Mouse (Mus musculus) midbrain, postnatal 0 days (tissue): Measurements from ENCODE around the gene Rreb1. TPM values are rescaled to one million over a fixed set of nuclear protein-coding genes. Genes with fewer than 3 reads are reported as not detected.

ENCODE experiments used
- ATAC-seq: fragments of 200-750 bp; cut with Nextera tagmentation; 2 replicates; pipeline ENCODE4 v1.8.0; 2017; ENCODE audit warnings: moderate number of reproducible peaks, mild to moderate bottlenecking, moderate TSS enrichment, moderate library complexity; ENCODE audit not compliant: low FRiP score
- DNase-seq: peaks from one replicate; pipeline ENCODE4 v3.0.0-alpha.2; 2015; ENCODE audit warnings: low spot score
- H3K27ac ChIP-seq: fragments of 300-500 bp; sonication (generic); 2 replicates; pipeline ENCODE4 v1.5.1; 2014; ENCODE audit warnings: low read depth, mild to moderate bottlenecking, low read length, mixed read lengths
- H3K27me3 ChIP-seq: fragments of 300-500 bp; sonication (generic); 2 replicates; pipeline ENCODE4 v1.6.1; 2014; ENCODE audit warnings: low read length, control low read depth, mixed read lengths; ENCODE audit not compliant: insufficient read depth
- H3K36me3 ChIP-seq: fragments of 300-500 bp; sonication (generic); 2 replicates; pipeline ENCODE4 v1.6.1; 2014; ENCODE audit warnings: low read length, control low read depth, mixed read lengths; ENCODE audit not compliant: insufficient read depth
- H3K4me1 ChIP-seq: fragments of 300-500 bp; sonication (generic); 2 replicates; pipeline ENCODE4 v1.6.1; 2014; ENCODE audit warnings: mild to moderate bottlenecking, control low read depth, antibody characterized with exemption, low read length, mixed read lengths; ENCODE audit not compliant: insufficient read depth
- H3K4me2 ChIP-seq: fragments of 300-500 bp; sonication (generic); 2 replicates; pipeline ENCODE4 v1.6.1; 2014; ENCODE audit warnings: low read depth, mild to moderate bottlenecking, low read length, mixed read lengths; ENCODE audit not compliant: poor library complexity, severe bottlenecking
- H3K4me3 ChIP-seq: fragments of 300-500 bp; sonication (generic); 2 replicates; pipeline ENCODE4 v1.5.1; 2014; ENCODE audit warnings: low read depth, mild to moderate bottlenecking, low read length, moderate library complexity
- H3K9ac ChIP-seq: fragments of 300-500 bp; sonication (generic); replicated peaks from 2 replicates; pipeline ENCODE4 v1.6.1; 2014; ENCODE audit warnings: mild to moderate bottlenecking, low read length, moderate library complexity, mixed read lengths; ENCODE audit not compliant: poor library complexity, severe bottlenecking
- H3K9me3 ChIP-seq: fragments of 300-500 bp; sonication (generic); 2 replicates; pipeline ENCODE4 v1.6.1; 2016; ENCODE audit warnings: low read length, control low read depth
- CTCF ChIP-seq: IDR thresholded peaks from 2 replicates; pipeline ENCODE4 v1.5.1; 2016; ENCODE audit warnings: antibody characterized with exemption, mild to moderate bottlenecking
- WGBS: fragments of 180-500 bp; shearing (Covaris S2); extraction: QIAGEN DNeasy Blood & Tissue Kit; methylation state at CpG from one replicate; pipeline ENCODE4 v1.1.7; 2014; 5-methylcytosine and 5-hydroxymethylcytosine counted together
- polyA plus RNA-seq: library from polyadenylated mRNA; unstranded; fragments of >200 nt; fragmentation: Nextera tagmentation; extraction: Ambion mirVana; gene quantifications from 2 replicates; pipeline ENCODE4 v1.2.1, GENCODE M21; 2015
- total RNA-seq: library from RNA; depleted of rRNA; stranded (reverse); fragments of >200 nt; gene quantifications from 2 replicates; pipeline ENCODE4 v1.2.3, GENCODE M21; 2014

Gene Rreb1
- total and polyA plus RNA-seq, 2 experiments from 2014 or later = 2.0 to 4.3 TPM

GRCm38 (mm10) chr13:37967052-37967437 is 188.8 kb downstream of the Rreb1 start:
- no peaks in the 10 kb centered on the region for H3K27me3 ChIP-seq
- no peak overlapping the region for H3K4me3 ChIP-seq
- ATAC-seq = no peak
- no peak overlapping the region for H3K4me2 ChIP-seq
- no peak for TF ChIP-seq CTCF
- H3K9ac ChIP-seq = no peak overlapping the region
- 45% methylated on average over 12 of the region's 12 CpGs for whole genome bisulfite sequencing
- peak; percentile 40 for DNase-seq
- H3K4me1 ChIP-seq = no peaks in the 10 kb centered on the region
- H3K27ac ChIP-seq = no peak overlapping the region
- H3K36me3 ChIP-seq = no peaks in the 10 kb centered on the region
- no peaks in the 10 kb centered on the region for H3K9me3 ChIP-seq

GRCm38 (mm10) chr13:37967565-37967964 is 189.4 kb downstream of the Rreb1 start:
- ATAC-seq (no peak), DNase-seq (no peak)
- Histone ChIP-seq H3K9me3 (no peaks in the 10 kb centered on the region), H3K27ac (no peak overlapping the region), H3K4me3 (no peak overlapping the region), H3K9ac (no peak overlapping the region), H3K27me3 (no peaks in the 10 kb centered on the region), H3K4me2 (no peak overlapping the region), H3K4me1 (no peaks in the 10 kb centered on the region), H3K36me3 (no peaks in the 10 kb centered on the region)
- 48% methylated on average over 10 of the region's 10 CpGs for WGBS
- TF ChIP-seq CTCF = no peak

- Histone ChIP-seq H3K9me3 (no peaks in the 10 kb centered on the region), H3K27ac (no peak overlapping the region), H3K4me2 (peak overlapping the region; percentile 12; the same call in 1 of the 2 replicates), H3K9ac (no peak overlapping the region), H3K36me3 (0 out of 2 replicates have a peak, but pooled peaks cover 2% of the 10 kb centered on the region), H3K4me3 (no peak overlapping the region), H3K4me1 (no peaks in the 10 kb centered on the region), H3K27me3 (no peaks in the 10 kb centered on the region)
- peak; percentile 96 for TF ChIP-seq CTCF
- no peak for ATAC-seq
- DNase-seq = peak; percentile 55
- WGBS = 13% methylated on average over 14 of the region's 14 CpGs
Observed at GRCm38 (mm10) chr13:37969337-37969736, 191.1 kb downstream of the Rreb1 start.

GRCm38 (mm10) chr13:37969988-37970387 is 191.8 kb downstream of the Rreb1 start:
- DNase-seq = no peak
- TF ChIP-seq CTCF = no peak

GRCm38 (mm10) chr13:37970887-37971530 is 192.8 kb downstream of the Rreb1 start:
- Histone ChIP-seq H3K9ac (no peak overlapping the region), H3K9me3 (no peaks in the 10 kb centered on the region), H3K4me2 (no peak overlapping the region), H3K27ac (no peak overlapping the region), H3K36me3 (peaks cover 2% of the 10 kb centered on the region; the same call in 1 of the 2 replicates), H3K4me1 (no peaks in the 10 kb centered on the region), H3K27me3 (no peaks in the 10 kb centered on the region), H3K4me3 (no peak overlapping the region)
- ATAC-seq = no peak
- DNase-seq = no peak
- TF ChIP-seq CTCF = peak; percentile 48
- 89% methylated on average over 11 of the region's 11 CpGs for WGBS

More at GRCm38 (mm10) chr13:37969988-37970387, 191.8 kb downstream of the Rreb1 start:
- H3K9ac ChIP-seq = no peak overlapping the region
- no peak overlapping the region for H3K27ac ChIP-seq
- no peaks in the 10 kb centered on the region for H3K9me3 ChIP-seq
- H3K36me3 ChIP-seq = 0 out of 2 replicates have a peak, but pooled peaks cover 2% of the 10 kb centered on the region
- no peak overlapping the region for H3K4me3 ChIP-seq
- 55% methylated on average over 8 of the region's 8 CpGs for WGBS
- H3K4me1 ChIP-seq = no peaks in the 10 kb centered on the region
- H3K4me2 ChIP-seq = no peak overlapping the region
- ATAC-seq = no peak
- H3K27me3 ChIP-seq = no peaks in the 10 kb centered on the region

- Histone ChIP-seq H3K9me3 (no peaks in the 10 kb centered on the region), H3K9ac (no peak overlapping the region), H3K4me2 (no peak overlapping the region), H3K27ac (no peak overlapping the region), H3K36me3 (peaks cover 12% of the 10 kb centered on the region), H3K4me3 (no peak overlapping the region), H3K27me3 (no peaks in the 10 kb centered on the region), H3K4me1 (no peaks in the 10 kb centered on the region)
- no peak for TF ChIP-seq CTCF
- 91% methylated on average over 6 of the region's 6 CpGs for WGBS
- DNase-seq (no peak), ATAC-seq (no peak)
Observed at GRCm38 (mm10) chr13:37974036-37974435, 195.8 kb downstream of the Rreb1 start.
